Mouse (Mus musculus) intestine, embryonic 15.5 days (tissue): ENCODE data around the gene Pgp. TPM values are rescaled to one million over a fixed set of nuclear protein-coding genes. Genes with fewer than 3 reads are reported as not detected.

Experiments
- ATAC-seq: fragments of 200-750 bp; cut with Nextera tagmentation; 2 replicates; pipeline ENCODE4 v1.8.0; 2017; ENCODE audit warnings: moderate TSS enrichment, moderate library complexity
- H3K27ac ChIP-seq: fragments of 300-500 bp; sonication (generic); 2 replicates; pipeline ENCODE4 v1.5.1; 2015; ENCODE audit warnings: mild to moderate bottlenecking, inconsistent platforms
- H3K27me3 ChIP-seq: fragments of 300-500 bp; sonication (generic); replicated peaks from 2 replicates; pipeline ENCODE4 v1.6.1; 2015; ENCODE audit warnings: inconsistent platforms
- H3K36me3 ChIP-seq: fragments of 300-500 bp; sonication (generic); 2 replicates; pipeline ENCODE4 v1.6.1; 2015; ENCODE audit warnings: inconsistent platforms
- H3K4me1 ChIP-seq: fragments of 300-500 bp; sonication (generic); replicated peaks from 2 replicates; pipeline ENCODE4 v1.6.1; 2015; ENCODE audit warnings: inconsistent platforms
- H3K4me2 ChIP-seq: fragments of 300-500 bp; sonication (generic); replicated peaks from 2 replicates; pipeline ENCODE4 v1.6.1; 2015; ENCODE audit warnings: mild to moderate bottlenecking, inconsistent platforms
- H3K4me3 ChIP-seq: fragments of 300-500 bp; sonication (generic); replicated peaks from 2 replicates; pipeline ENCODE4 v1.5.1; 2015; ENCODE audit warnings: inconsistent platforms
- H3K9ac ChIP-seq: fragments of 300-500 bp; sonication (generic); 2 replicates; pipeline ENCODE4 v1.6.1; 2015; ENCODE audit warnings: inconsistent platforms
- H3K9me3 ChIP-seq: fragments of 300-500 bp; sonication (generic); 2 replicates; pipeline ENCODE4 v1.6.1; 2016; ENCODE audit warnings: inconsistent platforms
- WGBS: fragments of 180-500 bp; shearing (Covaris S2); methylation state at CpG from one replicate; pipeline ENCODE4 v1.1.7; 2015; 5-methylcytosine and 5-hydroxymethylcytosine counted together
- polyA plus RNA-seq: library from polyadenylated mRNA; unstranded; fragments of >200 nt; fragmentation: Nextera tagmentation; extraction: Ambion mirVana; gene quantifications from 2 replicates; pipeline ENCODE4 v1.2.1, GENCODE M21; 2015

Gene Pgp
- polyA plus RNA-seq, 1 experiment from 2014 or later = 79.9 TPM

GRCm38 (mm10) chr17:24477985-24478600 lies 7.9 kb downstream of the Pgp start:
- H3K27me3 ChIP-seq = no peaks in the 10 kb centered on the region
- H3K9me3 ChIP-seq = no peaks in the 10 kb centered on the region
- H3K4me1 ChIP-seq = peaks cover 31% of the 10 kb centered on the region
- peak overlapping the region; percentile 76 for H3K4me2 ChIP-seq
- H3K27ac ChIP-seq = no peak overlapping the region
- WGBS = 36% methylated on average over 11 of the region's 11 CpGs
- H3K9ac ChIP-seq = peak overlapping the region; percentile 78
- ATAC-seq = peak; percentile 10
- peak overlapping the region; percentile 70 for H3K4me3 ChIP-seq
- peaks cover 22% of the 10 kb centered on the region for H3K36me3 ChIP-seq

GRCm38 (mm10) chr17:24478663-24479380 lies 8.6 kb downstream of the Pgp start, which contains the start of gene Mlst8:
Gene Mlst8 (minus strand): TSS chr17:24479078.
- peak; percentile 95 for ATAC-seq
- Histone ChIP-seq H3K4me3 (peak within 1 kb of the TSS; percentile 70), H3K27me3 (no peaks in the 10 kb centered on the region), H3K4me2 (peak within 1 kb of the TSS; percentile 76), H3K9me3 (no peaks in the 10 kb centered on the region), H3K9ac (peak within 1 kb of the TSS; percentile 78), H3K27ac (peak within 1 kb of the TSS; percentile 89), H3K36me3 (peaks cover 22% of the 10 kb centered on the region), H3K4me1 (peaks cover 24% of the 10 kb centered on the region)
- under 1% methylated on average over 48 of the region's 48 CpGs for WGBS

- Histone ChIP-seq H3K27ac (no peak overlapping the region), H3K4me2 (no peak overlapping the region), H3K9ac (no peak overlapping the region), H3K27me3 (no peaks in the 10 kb centered on the region), H3K4me1 (peaks cover 18% of the 10 kb centered on the region), H3K36me3 (peaks cover 20% of the 10 kb centered on the region), H3K4me3 (peak overlapping the region; percentile 70), H3K9me3 (no peaks in the 10 kb centered on the region)
- ATAC-seq = no peak
- WGBS = 18% methylated on average over 1 of the region's 1 CpGs
These were observed 9.2 kb downstream of the Pgp start for GRCm38 (mm10) chr17:24479431-24479830.

GRCm38 (mm10) chr17:24480201-24480826 lies 10.1 kb downstream of the Pgp start:
- Histone ChIP-seq H3K9ac (no peak overlapping the region), H3K27ac (0 out of 2 replicates have a peak overlapping the region, but pooled peaks have one; percentile 10), H3K4me2 (no peak overlapping the region), H3K36me3 (peaks cover 11% of the 10 kb centered on the region), H3K27me3 (no peaks in the 10 kb centered on the region), H3K4me1 (peaks cover 17% of the 10 kb centered on the region), H3K4me3 (no peak overlapping the region), H3K9me3 (no peaks in the 10 kb centered on the region)
- ATAC-seq = no peak
- 32% methylated on average over 3 of the region's 3 CpGs for WGBS

- Histone ChIP-seq H3K9me3 (no peaks in the 10 kb centered on the region), H3K36me3 (0 out of 2 replicates have a peak, but pooled peaks cover 4% of the 10 kb centered on the region), H3K4me3 (no peak overlapping the region), H3K9ac (no peak overlapping the region), H3K4me2 (no peak overlapping the region), H3K27ac (no peak overlapping the region), H3K4me1 (peaks cover 20% of the 10 kb centered on the region), H3K27me3 (no peaks in the 10 kb centered on the region)
- no peak for ATAC-seq
- WGBS = 89% methylated on average over 20 of the region's 20 CpGs
These were observed 11.0 kb downstream of the Pgp start for GRCm38 (mm10) chr17:24481027-24481815.

- Histone ChIP-seq H3K27ac (no peak overlapping the region), H3K4me1 (peaks cover 16% of the 10 kb centered on the region), H3K4me3 (no peak overlapping the region), H3K9ac (no peak overlapping the region), H3K4me2 (no peak overlapping the region), H3K36me3 (no peaks in the 10 kb centered on the region), H3K9me3 (no peaks in the 10 kb centered on the region), H3K27me3 (peaks cover 16% of the 10 kb centered on the region)
- ATAC-seq = no peak
- WGBS = 84% methylated on average over 3 of the region's 3 CpGs
These were observed 13.3 kb downstream of the Pgp start for GRCm38 (mm10) chr17:24483495-24483894.

- Histone ChIP-seq H3K36me3 (no peaks in the 10 kb centered on the region), H3K4me3 (no peak overlapping the region), H3K9me3 (no peaks in the 10 kb centered on the region), H3K4me2 (no peak overlapping the region), H3K9ac (no peak overlapping the region), H3K4me1 (peaks cover 19% of the 10 kb centered on the region), H3K27me3 (peaks cover 31% of the 10 kb centered on the region), H3K27ac (no peak overlapping the region)
- no peak for ATAC-seq
- 46% methylated on average over 11 of the region's 11 CpGs for WGBS
These were observed 15.1 kb downstream of the Pgp start for GRCm38 (mm10) chr17:24485090-24485860.

- Histone ChIP-seq H3K4me2 (peak within 1 kb of the TSS; percentile 100), H3K27me3 (peaks cover 36% of the 10 kb centered on the region), H3K9me3 (no peaks in the 10 kb centered on the region)
These were observed 18.0 kb downstream of the Pgp start, which contains the start of gene Caskin1 for GRCm38 (mm10) chr17:24488186-24488661. Gene Caskin1 (plus strand): TSS chr17:24488601.

GRCm38 (mm10) chr17:24488662-24489264 lies 18.6 kb downstream of the Pgp start:
- 0% methylated on average over 79 of the region's 81 CpGs for WGBS
- peaks cover 36% of the 10 kb centered on the region for H3K27me3 ChIP-seq
- ATAC-seq = peak; percentile 65
- H3K9ac ChIP-seq = peak overlapping the region; percentile 73
- no peaks in the 10 kb centered on the region for H3K9me3 ChIP-seq
- H3K4me3 ChIP-seq = peak overlapping the region; percentile 69
- H3K4me1 ChIP-seq = peaks cover 16% of the 10 kb centered on the region
- H3K27ac ChIP-seq = peak overlapping the region; percentile 32; the same call in 1 of the 2 replicates
- H3K4me2 ChIP-seq = peak overlapping the region; percentile 100
- no peaks in the 10 kb centered on the region for H3K36me3 ChIP-seq

More at GRCm38 (mm10) chr17:24488186-24488661, 18.0 kb downstream of the Pgp start, which contains the start of gene Caskin1:
- peaks cover 16% of the 10 kb centered on the region for H3K4me1 ChIP-seq
- H3K36me3 ChIP-seq = no peaks in the 10 kb centered on the region
- ATAC-seq = peak; percentile 60
- H3K9ac ChIP-seq = peak within 1 kb of the TSS; percentile 73
- H3K4me3 ChIP-seq = peak within 1 kb of the TSS; percentile 69
- peak within 1 kb of the TSS; percentile 32; the same call in 1 of the 2 replicates for H3K27ac ChIP-seq
- WGBS = under 1% methylated on average over 45 of the region's 45 CpGs

- WGBS = 25% methylated on average over 19 of the region's 19 CpGs
- peak overlapping the region; percentile 73 for H3K9ac ChIP-seq
- ATAC-seq = peak; percentile 24
- peak overlapping the region; percentile 100 for H3K4me2 ChIP-seq
- peaks cover 36% of the 10 kb centered on the region for H3K27me3 ChIP-seq
- peak overlapping the region; percentile 69 for H3K4me3 ChIP-seq
- H3K9me3 ChIP-seq = no peaks in the 10 kb centered on the region
- H3K4me1 ChIP-seq = peaks cover 16% of the 10 kb centered on the region
- no peaks in the 10 kb centered on the region for H3K36me3 ChIP-seq
- no peak overlapping the region for H3K27ac ChIP-seq
These were observed 19.3 kb downstream of the Pgp start for GRCm38 (mm10) chr17:24489265-24490030.
